Mouse (Mus musculus): ENCODE data around the gene Gab2. TPM values are rescaled to one million over a fixed set of nuclear protein-coding genes. Genes with fewer than 3 reads are reported as not detected.

Gene Gab2
- total RNA-seq, 2 experiments from 2014 or later = 16.6 to 17.3 TPM

DNA sequence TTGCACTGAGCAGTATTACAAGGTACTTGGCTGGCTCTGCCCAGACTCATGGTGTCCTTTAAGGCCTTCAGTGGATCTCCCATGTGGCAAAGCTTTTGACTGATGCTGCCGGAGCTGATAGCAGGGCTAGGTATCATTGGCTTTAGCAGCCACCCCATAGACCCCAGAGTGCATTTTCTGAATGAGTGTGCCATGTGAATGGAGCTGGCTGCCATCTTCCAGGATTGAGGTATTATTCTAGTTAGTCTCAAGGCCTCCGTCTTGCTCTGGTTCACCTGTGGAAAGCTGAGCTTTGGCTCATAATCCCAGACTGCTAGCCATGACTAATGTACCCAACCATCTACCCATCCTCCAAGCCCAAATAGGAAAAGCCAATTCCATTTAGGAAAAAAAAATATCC is 225.4 kb downstream of the Gab2 start:
- intact Hi-C loops (cut with DNase I) = no loop called here
- DNase-seq (ENCODE audit: low spot score in 2 of 2) = no peak

- peak in 1 of 2 experiments; percentile 1 for DNase-seq (ENCODE audit: low spot score in 2 of 2)
- intact Hi-C loops (cut with DNase I) = no loop called here
Observed at GRCm38 (mm10) chr7:97307546-97307945, 226.2 kb downstream of the Gab2 start.

DNA sequence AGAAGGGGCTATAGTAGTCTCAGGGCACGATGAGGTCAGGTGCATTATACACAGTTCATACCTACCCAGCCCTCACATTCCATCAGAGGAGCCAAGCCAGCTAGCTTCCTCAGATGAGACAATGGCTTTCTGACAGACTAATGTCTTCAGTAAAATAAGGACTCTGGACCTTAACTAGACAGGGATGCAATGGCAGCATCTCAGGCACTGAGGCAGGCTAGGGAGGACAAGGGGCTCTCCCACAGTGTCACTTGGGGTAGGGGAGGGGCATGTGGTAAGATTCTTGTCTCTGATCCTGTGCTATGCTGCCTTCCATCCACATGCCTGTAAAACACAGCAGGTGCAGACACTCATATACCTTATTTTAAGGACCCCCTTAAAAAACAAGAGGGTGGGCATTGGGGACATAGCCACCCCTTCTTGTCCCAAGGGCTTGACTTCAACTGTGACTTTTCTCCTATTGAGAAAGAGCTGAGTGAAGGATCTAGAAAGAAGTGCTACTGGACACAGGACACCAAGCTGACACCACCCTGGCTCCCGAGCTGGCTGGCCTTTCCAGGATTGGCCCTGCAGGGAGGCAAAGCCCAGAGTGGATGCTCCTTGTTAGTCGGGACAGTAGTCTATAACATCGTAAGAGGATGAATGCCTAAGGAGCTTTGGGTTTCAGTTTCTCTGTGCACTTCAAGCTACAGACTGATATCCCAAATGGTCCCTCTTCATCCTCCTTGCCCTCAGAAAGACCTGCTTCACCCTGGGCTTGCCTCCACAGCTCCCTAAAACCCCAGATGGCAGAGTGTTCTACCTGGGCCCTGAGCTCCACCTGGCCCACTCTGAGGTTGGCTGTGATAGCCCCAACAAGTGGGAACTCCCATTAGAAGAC is 228.3 kb downstream of the Gab2 start:
- intact Hi-C loops (cut with DNase I) = no loop called here
- DNase-seq (ENCODE audit: low spot score in 2 of 2) = no peak

GRCm38 (mm10) chr7:97310341-97310635 is 228.9 kb downstream of the Gab2 start:
- intact Hi-C loops (cut with DNase I) = no loop called here
- no peak for DNase-seq (ENCODE audit: low spot score in 2 of 2)

- intact Hi-C loops (cut with DNase I) = no loop called here
Observed at GRCm38 (mm10) chr7:97311620-97312019, 230.2 kb downstream of the Gab2 start.

DNA sequence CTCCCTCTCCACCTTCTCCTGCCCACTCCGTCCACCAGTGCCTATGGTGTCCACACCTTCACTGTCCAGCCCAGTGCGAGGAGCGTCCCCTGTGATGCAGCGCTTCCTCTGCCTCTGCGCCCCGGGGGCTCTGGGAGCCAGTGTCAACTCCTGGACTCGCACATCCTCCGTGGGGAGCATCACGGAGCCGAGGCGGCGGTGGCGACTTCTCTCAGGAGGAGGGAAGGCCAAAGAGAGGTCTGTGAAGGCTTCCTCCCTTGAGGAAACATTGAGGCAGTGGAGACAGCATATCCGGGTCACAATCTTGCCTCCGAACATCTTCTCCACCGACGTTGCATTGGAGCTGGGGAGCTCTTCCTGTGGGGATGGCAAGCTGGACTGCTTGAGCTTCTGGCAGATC is 230.8 kb downstream of the Gab2 start:
- intact Hi-C loops (cut with DNase I) = no loop called here

More at GRCm38 (mm10) chr7:97311620-97312019, 230.2 kb downstream of the Gab2 start:
- no peak for DNase-seq (ENCODE audit: low spot score in 2 of 2)

GRCm38 (mm10) chr7:97312856-97313255 is 231.5 kb downstream of the Gab2 start:
- DNase-seq (ENCODE audit: low spot score in 2 of 2) = no peak

More for the DNA sequence above, 230.8 kb downstream of the Gab2 start:
- no peak for DNase-seq (ENCODE audit: low spot score in 2 of 2)

DNA sequence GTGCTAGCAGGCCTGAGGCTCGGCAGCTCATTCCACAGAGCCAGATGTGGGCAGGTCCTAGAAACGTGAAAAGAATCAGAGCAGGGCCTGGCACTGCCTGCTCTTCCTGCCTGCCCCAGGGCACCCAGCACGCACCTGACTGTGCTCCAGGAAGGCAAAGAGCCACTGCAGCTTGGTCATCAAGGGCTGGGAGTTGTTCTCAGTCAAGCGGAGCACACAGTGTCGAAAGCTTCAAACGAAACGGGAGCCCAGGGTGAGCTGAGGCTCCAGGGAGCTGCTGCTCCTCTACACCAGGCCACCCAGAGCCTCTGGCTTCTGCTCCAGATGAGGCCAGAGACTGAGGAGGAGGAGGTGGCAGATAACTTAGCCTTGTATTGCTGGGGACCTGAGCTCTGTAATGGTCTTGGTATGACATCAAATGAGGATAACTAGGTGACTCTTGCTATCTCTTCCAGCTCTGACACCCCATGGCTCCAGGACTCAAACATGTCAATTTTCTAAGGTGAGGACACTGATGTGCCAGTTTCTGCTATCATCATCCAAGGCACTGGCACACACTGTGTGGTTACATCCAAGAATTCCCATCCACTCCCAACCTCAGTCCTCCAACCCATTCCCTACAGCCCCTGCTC is 232.1 kb downstream of the Gab2 start:
- DNase-seq (ENCODE audit: low spot score in 2 of 2) = no peak
- intact Hi-C loops (cut with DNase I) = no loop called here

More at GRCm38 (mm10) chr7:97312856-97313255, 231.5 kb downstream of the Gab2 start:
- intact Hi-C loops (cut with DNase I) = no loop called here

GRCm38 (mm10) chr7:97314646-97315045 is 233.3 kb downstream of the Gab2 start:
- DNase-seq (ENCODE audit: low spot score in 2 of 2) = no peak
- intact Hi-C loops (cut with DNase I) = no loop called here

- DNase-seq (ENCODE audit: low spot score in 2 of 2) = no peak
- intact Hi-C loops (cut with DNase I) = no loop called here
Observed at GRCm38 (mm10) chr7:97315656-97316055, 234.3 kb downstream of the Gab2 start.

- DNase-seq (ENCODE audit: low spot score in 2 of 2) = no peak
- intact Hi-C loops (cut with DNase I) = no loop called here
Observed at GRCm38 (mm10) chr7:97317706-97318105, 236.3 kb downstream of the Gab2 start.

- intact Hi-C loops (cut with DNase I) = no loop called here
- DNase-seq (ENCODE audit: low spot score in 2 of 2) = no peak
Observed at GRCm38 (mm10) chr7:97324342-97324741, 243.0 kb downstream of the Gab2 start.

DNA sequence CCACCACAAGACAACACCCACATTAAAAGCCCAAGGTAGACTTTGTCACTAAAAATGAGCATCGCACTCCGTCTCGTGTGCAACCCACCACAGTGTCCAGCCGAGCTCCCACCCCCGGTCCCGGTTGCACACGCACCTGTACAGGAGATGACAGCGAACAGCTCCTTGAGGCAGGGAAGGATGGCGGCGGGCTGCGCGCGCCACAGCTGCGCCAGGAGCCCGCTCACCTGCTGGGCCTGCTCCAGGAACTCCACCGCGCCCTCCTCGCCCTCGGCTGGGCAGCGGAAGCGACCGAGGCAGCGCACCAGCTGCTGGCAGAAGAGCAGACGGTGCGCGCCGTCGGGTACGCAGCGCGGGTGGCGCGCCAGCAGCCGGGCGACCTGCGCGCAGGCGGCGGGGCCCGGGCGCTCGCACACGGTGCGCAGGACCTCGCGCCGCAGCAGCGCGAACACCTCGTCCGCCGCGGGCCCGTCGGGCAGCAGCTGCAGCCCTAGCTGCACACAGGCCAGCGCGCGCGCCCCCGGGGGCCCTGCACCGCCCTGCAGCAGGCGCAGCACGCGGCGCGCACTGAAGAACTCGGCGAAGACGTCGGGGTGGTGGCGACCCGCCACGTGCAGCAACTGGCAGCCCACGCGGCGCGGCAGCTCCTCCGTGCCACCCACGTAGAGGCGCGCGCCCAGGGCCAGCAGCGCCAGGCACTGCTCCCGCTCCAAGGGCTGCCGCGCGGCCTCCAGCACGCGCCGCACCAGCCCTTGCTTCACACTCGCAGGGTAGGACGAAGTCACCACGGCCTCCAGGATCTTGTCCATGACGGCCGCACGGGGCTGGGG is 244.0 kb downstream of the Gab2 start:
- DNase-seq (ENCODE audit: low spot score in 2 of 2) = peak; percentile 59 to 68
- intact Hi-C loops (cut with DNase I) = no loop called here

DNA sequence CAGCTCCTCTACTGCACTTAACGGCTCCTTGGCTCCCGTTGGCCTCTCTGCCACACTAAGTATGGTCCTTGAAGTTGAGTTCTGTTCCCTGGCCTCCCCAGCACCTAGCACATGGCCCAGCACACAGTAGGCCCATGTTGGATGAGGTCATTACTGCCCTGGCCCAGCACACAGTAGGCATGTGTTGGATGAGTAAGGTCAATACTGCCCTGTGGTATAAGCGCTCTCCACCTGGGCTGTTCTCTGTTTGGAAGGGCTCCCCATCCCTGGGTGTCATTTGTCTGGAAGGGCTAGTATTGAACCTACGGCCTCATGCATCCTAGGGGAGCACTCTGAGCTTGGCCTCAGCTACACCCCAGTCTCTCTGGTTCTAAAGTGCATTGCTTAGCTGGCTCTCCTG is 246.0 kb downstream of the Gab2 start:
- intact Hi-C loops (cut with DNase I) = no loop called here

GRCm38 (mm10) chr7:97328891-97329588 is 247.7 kb downstream of the Gab2 start:
- intact Hi-C loops (cut with DNase I) = no loop called here
- no peak for DNase-seq (ENCODE audit: low spot score in 2 of 2)

More for the DNA sequence above, 246.0 kb downstream of the Gab2 start:
- no peak for DNase-seq (ENCODE audit: low spot score in 2 of 2)

DNA sequence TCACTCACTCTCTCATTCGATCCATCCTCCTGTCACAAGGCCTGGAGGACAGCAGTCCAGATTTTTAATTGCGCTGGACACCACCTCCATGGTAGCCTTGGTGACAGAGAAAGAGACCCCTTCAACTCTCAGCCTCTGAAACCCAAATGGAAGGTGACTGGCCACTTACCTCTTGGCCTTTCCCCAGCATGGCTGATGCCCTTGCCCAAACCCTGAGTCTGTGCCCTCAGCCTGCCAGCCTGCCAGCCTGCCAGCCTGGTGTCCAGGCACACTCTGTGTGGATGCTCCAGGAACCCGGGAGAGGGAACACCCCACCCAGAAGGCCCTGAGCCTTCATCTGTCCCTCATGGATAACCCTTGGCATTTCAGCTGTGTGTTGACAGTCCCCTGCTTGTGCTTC is 248.3 kb downstream of the Gab2 start:
- no peak for DNase-seq (ENCODE audit: low spot score in 2 of 2)
- intact Hi-C loops (cut with DNase I) = no loop called here

- no peak for DNase-seq (ENCODE audit: low spot score in 2 of 2)
- intact Hi-C loops (cut with DNase I) = no loop called here
Observed at GRCm38 (mm10) chr7:97330931-97331645, 249.7 kb downstream of the Gab2 start.

DNA sequence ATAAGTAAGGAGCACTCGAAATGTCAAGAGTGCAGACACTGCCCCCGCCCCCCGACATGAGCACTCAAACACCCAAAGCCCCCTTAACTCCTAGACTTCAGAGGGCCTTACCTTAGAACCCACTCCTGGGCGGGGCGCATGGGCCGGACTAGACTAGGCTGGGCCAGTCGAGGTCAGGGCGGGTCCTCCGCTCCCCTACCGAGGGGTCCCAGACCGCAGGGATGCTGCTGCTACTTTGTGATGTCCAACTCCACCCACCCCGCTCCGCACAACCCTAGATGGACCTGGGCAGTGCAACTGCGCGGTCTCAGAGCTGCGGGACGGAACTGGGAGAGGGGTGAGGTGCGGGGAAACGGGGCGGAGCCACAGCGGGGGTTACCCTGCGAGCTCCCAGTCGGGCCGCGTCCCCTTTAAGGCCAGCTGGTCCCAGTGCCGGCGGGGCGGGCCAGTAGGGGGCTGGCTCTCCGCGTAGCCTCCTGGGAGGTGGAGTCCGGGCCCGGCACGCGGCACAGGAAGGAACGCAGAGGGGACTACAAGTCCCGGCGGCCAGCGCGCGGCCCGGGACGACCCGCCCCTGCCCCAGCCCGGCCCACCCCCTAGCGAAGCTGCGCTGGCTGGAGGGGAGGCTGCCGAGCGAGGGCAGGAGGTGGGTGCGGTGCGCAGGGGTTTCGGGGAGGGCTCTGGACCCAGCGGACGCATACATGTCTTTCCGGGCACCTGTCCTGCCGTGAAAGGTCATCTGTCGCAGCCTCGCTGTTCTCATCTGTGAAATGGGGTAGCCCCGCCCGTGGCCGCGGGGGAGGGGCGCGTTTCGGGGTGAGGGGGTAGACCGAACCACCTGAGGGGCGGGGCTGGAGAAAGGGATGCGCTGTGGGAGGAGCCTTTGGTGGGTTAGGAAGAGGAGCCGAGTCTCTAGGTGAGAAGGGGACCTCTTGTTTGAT is 250.6 kb downstream of the Gab2 start, which contains the start of the genes Usp35 and Kctd21:
Gene Usp35, minus strand, starts transcription at position 295 of the 941 bp plus-strand sequence.
Gene Kctd21, plus strand, starts transcription at position 602 of the 941 bp plus-strand sequence.
- DNase-seq (ENCODE audit: low spot score in 2 of 2) = peak; percentile 93 to 94
- intact Hi-C loops (cut with DNase I) = no loop called here

Data from left cerebral cortex, postnatal 14 days (tissue).